Mouse (Mus musculus) bone marrow macrophage, adult 2 months (primary cell): ENCODE measurements around the gene D2hgdh.

Experiments
- CTCF ChIP-seq: IDR thresholded peaks from 2 replicates; pipeline ENCODE4 v1.5.1; 2012; ENCODE audit warnings: low read depth, mild to moderate bottlenecking, low read length, moderate library complexity
- POLR2A ChIP-seq: IDR thresholded peaks from 2 replicates; pipeline ENCODE4 v1.6.1; 2012; ENCODE audit warnings: mild to moderate bottlenecking, low read depth, low read length, borderline replicate concordance

- no peak for TF ChIP-seq CTCF
- TF ChIP-seq POLR2A, result no peak
Measured at GRCm38 (mm10) chr1:93810011-93810410, 14.7 kb upstream of the D2hgdh start.
